Mouse (Mus musculus) limb, embryonic 11.5 days (tissue): ENCODE measurements around the gene Fkbp8. TPM values are rescaled to one million over a fixed set of nuclear protein-coding genes. Genes with fewer than 3 reads are reported as not detected.
A peak's percentile ranks its signal among the peaks of the same experiment; 100 is the strongest.

Experiments
- ATAC-seq: fragments of 200-750 bp; cut with Nextera tagmentation; 2 replicates; pipeline ENCODE4 v1.8.0; 2017; ENCODE audit warnings: low read depth; ENCODE audit not compliant: insufficient number of reproducible peaks, low FRiP score, low TSS enrichment
- DNase-seq: peaks from one replicate; pipeline ENCODE4 v3.0.0-alpha.2; 2015; ENCODE audit warnings: low spot score
- H3K27ac ChIP-seq: fragments of 300-500 bp; sonication (generic); replicated peaks from 2 replicates; pipeline ENCODE4 v1.5.1; 2014; ENCODE audit warnings: low read depth, mild to moderate bottlenecking, low read length
- H3K27me3 ChIP-seq: fragments of 300-500 bp; sonication (generic); 2 replicates; pipeline ENCODE4 v1.6.1; 2014; ENCODE audit warnings: mild to moderate bottlenecking, low read length, mixed read lengths; ENCODE audit not compliant: control insufficient read depth, insufficient read depth
- H3K36me3 ChIP-seq: fragments of 300-500 bp; sonication (generic); 2 replicates; pipeline ENCODE4 v1.6.1; 2014; ENCODE audit warnings: mild to moderate bottlenecking, low read length, moderate library complexity, mixed read lengths; ENCODE audit not compliant: control insufficient read depth, insufficient read depth
- H3K4me1 ChIP-seq: fragments of 300-500 bp; sonication (generic); 2 replicates; pipeline ENCODE4 v1.6.1; 2014; ENCODE audit warnings: low read length, mixed read lengths; ENCODE audit not compliant: control insufficient read depth, insufficient read depth
- H3K4me2 ChIP-seq: fragments of 300-500 bp; sonication (generic); 2 replicates; pipeline ENCODE4 v1.6.1; 2014; ENCODE audit warnings: low read depth, mild to moderate bottlenecking, moderate library complexity; ENCODE audit not compliant: severe bottlenecking
- H3K4me3 ChIP-seq: fragments of 300-500 bp; sonication (generic); 2 replicates; pipeline ENCODE4 v1.5.1; 2014; ENCODE audit warnings: low read depth, low read length
- H3K9ac ChIP-seq: fragments of 300-500 bp; sonication (generic); 2 replicates; pipeline ENCODE4 v1.6.1; 2014; ENCODE audit warnings: mild to moderate bottlenecking, low read length
- H3K9me3 ChIP-seq: fragments of 300-500 bp; sonication (generic); 2 replicates; pipeline ENCODE4 v1.6.1; 2016; ENCODE audit warnings: low read length; ENCODE audit not compliant: control insufficient read depth
- WGBS: fragments of 180-500 bp; shearing (Covaris S2); extraction: QIAGEN DNeasy Blood & Tissue Kit; methylation state at CpG from one replicate; pipeline ENCODE4 v1.1.7; 2014; 5-methylcytosine and 5-hydroxymethylcytosine counted together
- polyA plus RNA-seq: library from polyadenylated mRNA; unstranded; fragments of >200 nt; fragmentation: Nextera tagmentation; extraction: Ambion mirVana; gene quantifications from 2 replicates; pipeline ENCODE4 v1.2.1, GENCODE M21; 2014

Fkbp8 gene
- polyA plus RNA-seq, 1 experiment from 2014 or later: 233 TPM

DNA sequence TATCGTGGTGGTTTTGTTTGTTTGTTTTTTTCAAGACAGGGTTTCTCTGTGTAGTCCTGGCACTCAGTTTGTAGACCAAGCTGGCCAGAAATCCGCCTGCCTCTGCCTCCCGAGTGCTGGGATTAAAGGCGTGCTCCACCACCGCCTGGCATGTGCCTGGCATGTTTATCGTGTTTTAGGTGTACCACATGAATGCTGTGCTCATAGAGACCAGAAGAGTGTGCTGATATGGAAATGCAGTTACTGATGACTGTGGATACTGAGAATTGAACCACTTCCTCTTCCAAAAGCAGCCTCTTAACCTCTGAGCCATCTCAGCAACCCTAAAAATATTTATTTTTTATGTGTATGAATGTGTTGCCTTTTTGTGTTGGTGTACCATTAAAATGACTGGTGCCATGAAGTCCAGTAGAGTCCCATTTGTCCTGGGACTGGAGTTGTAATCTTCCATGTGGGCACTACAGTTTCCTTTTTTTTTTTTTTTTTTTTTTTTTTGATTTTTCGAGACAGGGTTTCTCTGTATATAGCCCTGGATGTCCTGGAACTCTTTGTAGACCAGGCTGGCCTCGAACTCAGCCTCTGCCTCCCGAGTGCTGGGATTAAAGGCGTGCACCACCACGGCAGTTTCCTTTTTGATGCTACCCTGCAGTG is 15.1 kb upstream of the Fkbp8 start:
- Histone ChIP-seq H3K36me3 (peaks cover 10% of the 10 kb centered on the region; the same call in 1 of the 2 replicates), H3K4me3 (no peak overlapping the region)
- no peak for DNase-seq

DNA sequence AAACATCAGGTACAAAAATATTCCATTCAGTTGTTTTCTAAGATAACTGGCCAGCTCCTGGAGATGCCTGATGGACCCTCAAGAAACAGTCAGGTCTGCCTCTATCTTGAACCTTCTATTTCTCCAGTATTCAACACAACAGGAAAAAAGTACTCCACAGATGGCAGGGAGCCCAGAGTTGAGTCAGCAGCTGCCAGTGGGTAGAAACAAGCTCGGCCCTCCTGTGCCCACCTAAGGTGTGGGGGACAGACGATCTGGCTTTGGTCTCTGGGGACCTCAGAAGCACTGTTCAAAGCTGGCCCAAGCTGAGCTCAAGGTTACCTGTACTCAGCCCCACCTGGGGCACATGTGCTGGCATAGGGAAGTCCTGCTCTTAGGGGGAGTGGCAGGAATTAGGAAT is 14.1 kb upstream of the Fkbp8 start:
- H3K36me3 ChIP-seq: peaks cover 5% of the 10 kb centered on the region; the same call in 1 of the 2 replicates
- H3K27me3 ChIP-seq: no peaks in the 10 kb centered on the region
- peaks cover 8% of the 10 kb centered on the region for H3K4me1 ChIP-seq
- no peak overlapping the region for H3K4me3 ChIP-seq
- ATAC-seq (no peak), DNase-seq (no peak)
- H3K9ac ChIP-seq: no peak overlapping the region
- 86% methylated on average over 2 of the region's 2 CpGs for WGBS
- no peak overlapping the region for H3K4me2 ChIP-seq
- no peak overlapping the region for H3K27ac ChIP-seq
- no peaks in the 10 kb centered on the region for H3K9me3 ChIP-seq

More for the DNA sequence above, 15.1 kb upstream of the Fkbp8 start:
- 95% methylated on average over 11 of the region's 11 CpGs for WGBS
- Histone ChIP-seq H3K4me1 (peaks cover 8% of the 10 kb centered on the region), H3K9ac (no peak overlapping the region), H3K4me2 (no peak overlapping the region), H3K27ac (no peak overlapping the region), H3K9me3 (no peaks in the 10 kb centered on the region), H3K27me3 (no peaks in the 10 kb centered on the region)
- no peak for ATAC-seq

- no peak for DNase-seq
- Histone ChIP-seq H3K9ac (no peak overlapping the region), H3K9me3 (no peaks in the 10 kb centered on the region), H3K27me3 (no peaks in the 10 kb centered on the region), H3K4me3 (no peak overlapping the region), H3K4me2 (no peak overlapping the region), H3K36me3 (no peaks in the 10 kb centered on the region; the same call in 1 of the 2 replicates), H3K4me1 (peaks cover 4% of the 10 kb centered on the region; the same call in 1 of the 2 replicates), H3K27ac (no peak overlapping the region)
- ATAC-seq: no peak
- 69% methylated on average over 10 of the region's 10 CpGs for WGBS
These were observed 9.4 kb upstream of the Fkbp8 start for GRCm38 (mm10) chr8:70517940-70518643.

GRCm38 (mm10) chr8:70519043-70519442 is 8.5 kb upstream of the Fkbp8 start:
- Histone ChIP-seq H3K4me1 (peaks cover 4% of the 10 kb centered on the region; the same call in 1 of the 2 replicates), H3K9ac (no peak overlapping the region), H3K9me3 (no peaks in the 10 kb centered on the region), H3K27ac (no peak overlapping the region), H3K36me3 (no peaks in the 10 kb centered on the region), H3K4me2 (no peak overlapping the region), H3K4me3 (no peak overlapping the region), H3K27me3 (no peaks in the 10 kb centered on the region)
- DNase-seq (no peak), ATAC-seq (no peak)
- 92% methylated on average over 6 of the region's 6 CpGs for WGBS

GRCm38 (mm10) chr8:70519606-70520005 is 7.9 kb upstream of the Fkbp8 start:
- WGBS: 71% methylated on average over 2 of the region's 2 CpGs
- DNase-seq: no peak
- Histone ChIP-seq H3K4me3 (no peak overlapping the region), H3K27ac (no peak overlapping the region), H3K4me1 (peaks cover 4% of the 10 kb centered on the region; the same call in 1 of the 2 replicates), H3K36me3 (no peaks in the 10 kb centered on the region), H3K9me3 (no peaks in the 10 kb centered on the region), H3K27me3 (no peaks in the 10 kb centered on the region), H3K9ac (no peak overlapping the region), H3K4me2 (no peak overlapping the region)
- no peak for ATAC-seq

DNA sequence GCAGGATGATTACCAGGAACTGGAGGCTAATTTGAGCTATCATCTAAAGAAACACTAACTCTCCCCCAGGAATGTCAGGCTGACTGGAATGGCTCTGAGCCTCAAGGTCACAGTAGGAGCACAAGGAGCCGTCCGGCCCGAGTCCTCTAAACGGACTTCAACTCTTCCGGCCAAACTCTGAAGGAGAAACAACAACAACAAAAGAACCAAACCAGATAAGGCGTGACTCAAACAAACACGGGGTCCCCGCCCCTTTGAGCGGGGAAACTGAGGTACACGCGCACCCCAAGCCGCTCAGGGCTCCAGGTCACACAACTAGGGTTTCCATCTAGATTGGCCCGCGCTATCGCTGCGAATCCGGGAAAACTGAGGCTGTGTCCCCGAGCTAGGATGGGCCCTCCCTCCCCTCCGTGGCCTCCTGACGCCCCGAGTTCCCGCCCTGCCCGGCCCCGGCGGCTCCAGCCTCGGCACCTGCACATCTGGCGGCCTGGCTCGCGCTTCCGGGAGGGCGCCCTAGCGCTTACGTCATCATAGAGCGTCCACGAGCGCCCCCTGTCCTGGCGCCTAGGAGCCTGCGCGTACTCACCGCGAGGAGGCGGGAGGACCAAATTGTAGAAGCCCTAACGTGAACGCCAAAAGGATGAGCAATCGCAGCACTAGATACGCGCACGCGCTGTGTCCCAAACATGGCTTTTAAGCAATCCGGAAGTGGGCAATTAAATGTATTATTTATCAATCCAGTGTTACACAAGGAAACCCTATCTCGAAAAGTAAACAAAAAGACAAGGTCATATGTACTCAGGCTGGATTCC is 4.7 kb upstream of the Fkbp8 start:
- Histone ChIP-seq H3K4me3 (peak overlapping the region; percentile 68), H3K27ac (peak overlapping the region; percentile 71), H3K36me3 (no peaks in the 10 kb centered on the region), H3K9ac (peak overlapping the region; percentile 77), H3K4me1 (peaks cover 4% of the 10 kb centered on the region; the same call in 1 of the 2 replicates), H3K9me3 (no peaks in the 10 kb centered on the region), H3K4me2 (peak overlapping the region; percentile 72), H3K27me3 (no peaks in the 10 kb centered on the region)
- peak; percentile 97 for DNase-seq
- ATAC-seq: peak; percentile 81
- under 1% methylated on average over 51 of the region's 51 CpGs for WGBS

DNA sequence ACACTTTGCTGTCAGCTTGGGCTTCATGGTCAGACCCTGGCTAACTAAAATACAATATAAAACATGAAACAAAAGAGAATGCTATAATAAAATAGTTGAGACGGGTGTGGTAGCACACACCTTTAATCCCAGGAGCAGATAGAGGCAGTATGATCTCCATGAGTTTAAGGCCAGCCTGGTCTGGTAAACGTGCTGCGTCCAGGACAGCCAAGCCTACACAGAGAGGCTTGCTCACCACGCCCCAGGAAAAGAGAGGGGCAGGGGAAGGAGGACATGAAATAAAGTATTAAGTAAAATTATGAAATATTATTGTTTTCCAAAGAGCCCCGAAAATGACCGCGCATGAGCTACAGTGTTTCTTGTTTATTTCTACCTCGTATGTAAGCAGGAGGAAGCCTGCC is 413 bp upstream of the Fkbp8 start:
- no peak overlapping the region for H3K27ac ChIP-seq

DNA sequence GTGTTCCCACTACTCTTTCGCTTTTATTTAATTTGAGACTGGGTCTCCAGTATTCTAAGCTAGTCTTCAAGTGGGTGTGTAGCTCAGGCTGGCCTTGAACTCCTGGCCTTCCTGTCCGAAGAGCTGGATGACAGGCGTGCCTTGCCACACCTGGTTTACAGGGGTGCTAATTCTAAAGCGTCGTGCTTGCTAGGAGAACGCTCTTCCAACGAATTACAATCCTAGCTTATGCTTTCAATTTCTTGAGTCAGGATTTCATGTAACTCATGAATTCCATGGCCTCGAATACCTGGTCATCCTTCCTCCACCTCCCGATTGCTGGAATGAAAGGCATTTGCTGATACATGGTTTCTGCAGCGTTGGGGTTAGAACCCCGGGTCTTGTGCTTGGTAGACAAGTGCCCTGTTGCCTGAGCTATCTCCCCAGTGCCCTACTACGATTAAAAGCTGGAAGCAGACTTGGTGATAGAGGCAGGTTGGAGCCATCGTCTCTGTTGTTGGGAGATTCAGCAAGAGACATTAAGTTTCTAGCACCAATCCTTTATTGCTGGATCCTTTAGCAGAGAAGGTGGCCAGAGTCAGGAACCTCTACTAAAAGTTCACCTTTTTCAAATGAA is 766 bp downstream of the Fkbp8 start:
- H3K9ac ChIP-seq: peak overlapping the region; percentile 94
- ATAC-seq (no peak), DNase-seq (no peak)
- H3K36me3 ChIP-seq: peaks cover 24% of the 10 kb centered on the region
- no peaks in the 10 kb centered on the region; the same call in 1 of the 2 replicates for H3K4me1 ChIP-seq
- peak overlapping the region; percentile 81 for H3K4me2 ChIP-seq
- H3K4me3 ChIP-seq: peak overlapping the region; percentile 85
- no peaks in the 10 kb centered on the region for H3K9me3 ChIP-seq
- WGBS: 31% methylated on average over 13 of the region's 13 CpGs
- H3K27ac ChIP-seq: peak overlapping the region; percentile 72
- no peaks in the 10 kb centered on the region for H3K27me3 ChIP-seq

More for the DNA sequence above, 413 bp upstream of the Fkbp8 start:
- Histone ChIP-seq H3K27me3 (no peaks in the 10 kb centered on the region), H3K4me1 (peaks cover 4% of the 10 kb centered on the region), H3K9me3 (no peaks in the 10 kb centered on the region), H3K36me3 (peaks cover 19% of the 10 kb centered on the region), H3K4me3 (peak overlapping the region; percentile 85), H3K9ac (peak overlapping the region; percentile 66), H3K4me2 (peak overlapping the region; percentile 81)
- ATAC-seq (no peak), DNase-seq (no peak)
- WGBS: 2% methylated on average over 8 of the region's 8 CpGs
